Mouse (Mus musculus): ENCODE data around the gene Dctn5.

Dctn5 gene

GRCm38 (mm10) chr7:122160037-122160436, 27.2 kb downstream of the Dctn5 start:
- DNase-seq (ENCODE audit: extremely low read depth, low read depth) = no peak

GRCm38 (mm10) chr7:122163766-122164165, 30.9 kb downstream of the Dctn5 start:
- DNase-seq (ENCODE audit: extremely low read depth, low read depth) = no peak

DNA sequence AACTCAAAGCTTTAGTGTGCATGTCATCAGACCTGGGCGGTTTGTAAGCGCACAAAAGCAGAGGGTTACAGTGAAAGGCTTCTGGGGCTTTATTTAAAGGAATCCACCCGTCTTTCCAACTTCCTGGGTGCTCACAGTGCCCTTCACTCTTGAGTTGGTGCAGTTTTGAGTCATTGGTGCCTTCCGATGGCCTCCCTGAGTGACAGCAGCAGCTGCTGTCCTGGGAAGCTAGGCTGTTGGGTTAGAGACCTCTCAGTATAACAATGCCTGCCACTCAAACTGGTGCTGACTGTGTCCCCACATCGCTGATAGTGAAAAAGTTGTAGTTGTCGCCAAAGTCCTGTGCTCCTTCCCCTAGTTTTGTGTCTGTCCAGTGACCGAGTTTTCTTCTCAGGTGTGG, 34.4 kb downstream of the Dctn5 start:
- DNase-seq (ENCODE audit: extremely low read depth, low read depth) = no peak

- DNase-seq (ENCODE audit: extremely low read depth, low read depth) = no peak
These were observed 37.9 kb downstream of the Dctn5 start for GRCm38 (mm10) chr7:122170705-122171104.

- no peak for DNase-seq (ENCODE audit: extremely low read depth, low read depth)
These were observed 38.8 kb downstream of the Dctn5 start for GRCm38 (mm10) chr7:122171613-122172012.

GRCm38 (mm10) chr7:122180720-122181119, 47.9 kb downstream of the Dctn5 start:
- no peak for DNase-seq (ENCODE audit: extremely low read depth, low read depth)

- no peak for DNase-seq (ENCODE audit: extremely low read depth, low read depth)
These were observed 51.7 kb downstream of the Dctn5 start for GRCm38 (mm10) chr7:122184569-122184968.

DNA sequence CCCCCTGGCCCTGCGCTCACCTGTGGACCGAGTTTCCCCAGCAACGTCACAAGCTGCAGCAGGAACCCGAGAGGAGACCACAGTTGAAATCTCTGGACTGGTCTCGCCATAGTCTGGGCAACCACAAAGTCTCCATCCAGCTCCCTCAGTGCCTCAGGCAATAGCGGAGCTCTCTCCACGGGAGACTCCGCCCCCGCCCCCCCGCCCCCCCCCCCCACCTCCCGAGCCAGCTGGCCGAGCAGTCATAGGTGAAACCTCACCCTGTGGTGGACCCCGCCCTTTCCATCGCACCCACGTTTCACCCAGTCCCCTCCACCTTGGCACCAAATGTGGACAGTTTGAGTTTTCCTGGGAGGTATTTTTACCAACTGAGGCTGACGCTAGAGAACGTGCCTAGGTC, 53.2 kb downstream of the Dctn5 start, which contains the start of gene Ern2:
Ern2 (minus strand) TSS at position 165 of the 400 bp plus-strand sequence.
- DNase-seq (ENCODE audit: extremely low read depth, low read depth) = no peak

DNA sequence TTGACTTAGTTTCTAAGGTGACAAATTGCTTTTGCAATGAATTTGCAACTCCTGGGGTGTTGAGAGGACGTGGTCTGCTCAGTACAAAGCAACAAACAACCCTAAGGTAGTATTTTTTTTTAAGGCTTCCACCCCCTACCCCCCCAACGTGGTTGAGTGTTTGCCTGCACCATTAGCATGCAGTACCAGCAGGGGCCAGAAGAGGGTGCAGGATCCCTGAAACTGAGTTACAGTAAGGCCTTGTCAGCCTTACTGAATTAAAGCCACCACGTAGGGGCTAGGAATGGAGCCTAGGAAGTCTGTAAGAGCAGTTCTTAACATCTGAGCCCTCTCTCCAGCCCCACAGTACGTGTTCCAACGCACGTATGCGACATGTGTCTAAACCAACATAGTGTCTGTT, 56.6 kb downstream of the Dctn5 start:
- DNase-seq (ENCODE audit: extremely low read depth, low read depth) = peak; percentile 37

GRCm38 (mm10) chr7:122191097-122191496, 58.3 kb downstream of the Dctn5 start:
- DNase-seq (ENCODE audit: extremely low read depth, low read depth) = no peak

GRCm38 (mm10) chr7:122193919-122194318, 61.1 kb downstream of the Dctn5 start:
- no peak for DNase-seq (ENCODE audit: extremely low read depth, low read depth)

GRCm38 (mm10) chr7:122196771-122197170, 63.9 kb downstream of the Dctn5 start:
- no peak for DNase-seq (ENCODE audit: extremely low read depth, low read depth)

DNA sequence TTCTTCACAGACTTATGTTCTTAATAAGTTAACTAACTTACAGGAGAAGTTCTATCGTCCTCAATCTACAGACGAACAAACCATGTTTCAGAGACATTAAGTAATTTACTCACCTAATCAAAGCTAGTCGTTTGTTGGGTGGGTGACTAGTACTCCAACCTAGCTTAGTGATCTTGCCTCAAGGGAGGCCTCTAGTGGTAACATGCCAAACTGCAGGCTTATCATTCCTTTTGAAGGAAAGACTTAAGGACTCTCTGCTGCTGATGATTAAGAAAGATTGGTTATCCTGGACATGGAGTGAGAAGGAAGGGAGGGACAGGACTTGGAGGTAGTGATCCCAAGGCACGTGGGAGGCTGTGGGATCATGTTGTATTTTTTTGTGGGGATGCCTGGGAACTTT, 64.5 kb downstream of the Dctn5 start:
- DNase-seq (ENCODE audit: extremely low read depth, low read depth) = peak; percentile 45
